Mouse (Mus musculus): ENCODE measurements around the gene Dppa2.

The Dppa2 gene

DNA sequence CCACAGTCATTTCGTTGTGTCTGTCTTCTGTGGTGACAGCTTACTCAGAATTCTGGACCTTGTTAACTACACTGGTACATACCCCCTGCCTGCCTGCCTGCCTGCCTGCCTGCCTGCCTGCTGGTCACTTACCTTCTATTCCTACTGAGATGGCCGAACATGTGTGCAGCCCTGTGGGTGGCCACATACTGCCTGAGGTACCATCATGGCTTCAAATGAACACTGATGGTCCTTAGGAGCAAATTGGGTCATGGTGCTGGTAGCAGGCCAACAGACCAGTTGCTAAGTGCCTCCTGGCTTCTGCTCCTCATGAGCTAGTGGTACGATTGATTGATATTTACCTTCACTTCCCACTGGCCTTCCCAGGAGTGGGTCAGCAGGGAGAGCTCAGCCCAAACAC is 28.1 kb downstream of the Dppa2 start:
- in situ Hi-C loops (cut with MboI, MseI) = no loop called here

- in situ Hi-C loops (cut with MboI, MseI) = no loop called here
Measured at GRCm38 (mm10) chr16:48335326-48335725, 31.6 kb downstream of the Dppa2 start.

DNA sequence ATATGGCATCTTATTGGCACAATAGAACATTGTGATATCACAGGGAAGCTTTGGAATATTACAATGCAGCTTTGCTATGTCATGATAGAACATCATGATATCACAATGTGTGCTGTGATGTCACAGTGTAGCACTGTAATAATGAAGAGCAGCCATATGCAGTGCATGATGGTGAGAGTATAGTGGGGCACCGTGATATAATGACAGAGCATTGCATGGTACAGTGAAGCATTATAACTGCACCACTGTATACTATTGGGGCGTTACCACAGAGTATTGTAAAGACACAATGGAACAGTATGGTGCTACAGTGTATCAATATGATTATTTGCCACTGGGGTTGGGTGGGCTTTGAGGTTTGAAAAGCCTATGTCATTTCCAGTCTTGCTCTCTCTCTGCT is 40.5 kb downstream of the Dppa2 start:
- in situ Hi-C loops (cut with MboI, MseI) = no loop called here

DNA sequence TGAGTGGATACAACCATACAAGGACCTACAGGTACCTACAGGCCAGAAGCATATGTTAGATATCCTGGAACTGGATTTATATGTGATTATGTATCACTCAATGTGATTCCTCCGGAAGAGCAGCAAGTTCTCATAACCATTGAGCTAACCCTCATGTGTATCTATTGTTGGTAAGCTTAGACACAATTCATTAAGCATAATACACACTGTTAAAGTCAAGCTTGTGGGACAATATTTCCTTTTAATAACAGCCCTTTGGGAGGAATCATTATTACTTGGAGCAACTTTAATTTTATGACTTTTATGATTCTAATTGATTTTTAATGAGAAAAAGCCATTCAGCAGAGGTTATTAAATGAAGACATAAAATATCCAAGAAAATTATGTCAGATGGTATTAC is 43.5 kb downstream of the Dppa2 start:
- in situ Hi-C loops (cut with MboI, MseI) = no loop called here

DNA sequence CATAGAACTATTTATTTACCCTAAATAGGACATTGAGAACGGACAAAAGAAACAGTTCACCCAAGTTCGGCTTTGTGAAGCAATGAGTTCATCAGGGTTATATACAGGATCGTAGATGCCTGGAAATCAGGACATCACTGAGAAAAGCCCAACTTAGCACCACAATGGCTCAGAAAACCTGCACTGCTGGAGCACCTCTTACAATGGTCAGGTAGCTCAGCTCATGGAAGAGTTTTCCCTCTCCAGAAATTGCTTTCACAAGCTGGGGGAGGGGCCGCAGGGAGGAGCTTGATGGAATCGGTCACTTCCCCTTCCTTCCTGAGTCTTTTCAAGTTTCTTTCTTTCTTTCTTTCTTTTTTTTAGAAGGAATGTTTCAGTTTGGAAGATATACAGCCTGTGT is 52.0 kb downstream of the Dppa2 start:
- in situ Hi-C loops (cut with MboI, MseI) = no loop called here

DNA sequence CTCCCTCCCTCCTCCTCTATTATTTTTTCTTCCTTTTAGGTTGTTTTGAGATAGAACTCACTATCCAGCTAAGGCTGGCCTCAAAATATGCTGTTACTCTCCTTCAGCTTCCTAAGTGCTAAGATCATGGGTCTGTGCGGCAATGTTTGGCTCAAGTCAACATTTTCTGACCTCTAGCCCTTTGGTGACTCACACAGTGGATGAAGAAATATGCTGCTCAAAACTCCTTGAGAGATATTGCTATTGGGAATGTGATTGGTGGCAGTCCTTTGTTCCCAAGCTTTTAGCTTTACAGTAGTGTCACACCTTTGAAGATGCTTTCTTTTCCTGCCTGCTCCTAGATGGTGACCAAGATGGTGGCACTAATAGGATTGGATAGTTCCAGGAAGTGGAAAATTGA is 52.7 kb downstream of the Dppa2 start:
- in situ Hi-C loops (cut with MboI, MseI) = no loop called here

DNA sequence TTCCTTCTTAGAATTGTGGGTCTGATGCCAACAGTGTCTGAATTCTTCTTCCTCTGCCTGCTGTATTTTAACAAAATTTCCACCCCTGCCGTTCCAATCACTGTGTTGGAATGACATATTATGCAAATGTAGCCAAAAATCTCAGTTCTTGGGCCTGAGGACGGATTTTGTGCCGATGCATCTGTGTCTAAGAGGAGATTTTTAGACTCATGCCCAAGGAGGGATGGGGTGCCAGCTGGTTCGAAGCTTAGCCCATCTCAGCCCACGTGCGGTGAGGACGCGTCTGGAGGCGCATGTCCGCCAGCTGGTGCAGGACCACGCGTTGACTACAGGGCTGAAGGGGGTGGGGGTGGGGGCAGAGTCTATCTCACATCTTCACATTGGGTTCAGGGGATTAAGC is 57.2 kb downstream of the Dppa2 start:
- in situ Hi-C loops (cut with MboI, MseI) = no loop called here

DNA sequence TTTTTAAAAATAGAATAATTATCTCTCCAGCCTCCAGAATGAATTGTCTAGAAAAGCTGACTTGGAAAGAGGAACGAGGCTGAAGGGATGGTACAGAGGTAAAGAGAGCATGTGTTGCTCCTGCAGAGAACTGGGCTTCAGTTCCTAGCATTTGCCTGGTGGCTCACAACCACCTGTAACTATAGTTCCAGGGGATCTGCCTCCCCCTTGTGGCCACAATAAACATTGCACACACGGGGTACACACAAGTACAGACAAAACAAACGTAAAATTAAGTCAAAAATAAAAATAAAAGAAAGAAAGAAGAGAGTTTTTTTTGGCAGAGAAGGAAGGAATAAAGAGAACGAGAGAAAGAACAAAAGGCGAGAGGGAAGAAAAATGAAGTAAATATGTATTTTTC is 63.1 kb downstream of the Dppa2 start:
- in situ Hi-C loops (cut with MboI, MseI) = no loop called here

GRCm38 (mm10) chr16:48368096-48368495 is 64.4 kb downstream of the Dppa2 start:
- in situ Hi-C loops (cut with MboI, MseI) = no loop called here
